Mouse (Mus musculus): ENCODE results near the gene Myo1c.

- TF ChIP-seq CTCF (IDR thresholded peaks at IDR 0.05; ENCODE audit: control insufficient read depth, insufficient read depth, insufficient read length) = no peak
- no peak for TF ChIP-seq USF1 (IDR thresholded peaks at IDR 0.05; ENCODE audit: low read depth)
- TF ChIP-seq MYOG (IDR thresholded peaks at IDR 0.05; ENCODE audit: control insufficient read depth, extremely low read depth, insufficient read length) = no peak
- no peak for TF ChIP-seq MYOD1 (IDR thresholded peaks at IDR 0.05; ENCODE audit: control insufficient read depth, insufficient read length, low read depth)
Measured at GRCm38 (mm10) chr11:75684956-75685355, 34.7 kb downstream of the Myo1c start.

Data from C2C12 (cell line).